Mouse (Mus musculus) brown adipose tissue, adult 24 weeks (tissue): ENCODE measurements around the gene Gm4064. TPM values are rescaled to one million over a fixed set of nuclear protein-coding genes. Genes with fewer than 3 reads are reported as not detected.
"Not testable (repeated sequence)": the region's sequence is repeated elsewhere in the genome, so short reads cannot be mapped to it uniquely, and the experiment has no call there.

ENCODE experiments used
- H3K27ac ChIP-seq: fragments of 200-500 bp; replicated peaks from 2 replicates; pipeline ENCODE4 v1.5.1; 2012; ENCODE audit warnings: low read depth, mild to moderate bottlenecking, low read length
- H3K4me1 ChIP-seq: fragments of 200-500 bp; 2 replicates; pipeline ENCODE4 v1.6.1; 2012; ENCODE audit warnings: low read length, mixed read lengths; ENCODE audit not compliant: control insufficient read depth, insufficient read depth, insufficient read length
- H3K4me3 ChIP-seq: fragments of 200-500 bp; 2 replicates; pipeline ENCODE4 v1.5.1; 2012; ENCODE audit warnings: low read depth, mild to moderate bottlenecking, low read length, moderate library complexity; ENCODE audit not compliant: insufficient read depth
- polyA plus RNA-seq: library from polyadenylated mRNA; stranded (reverse); fragments of >200 nt; gene quantifications from 2 replicates; pipeline ENCODE4 v1.2.4, GENCODE M21; 2012; ENCODE audit not compliant: missing spikeins, insufficient read depth, insufficient read length

Gene Gm4064
- polyA plus RNA-seq = not detected in 2 replicates

- H3K4me1 ChIP-seq, H3K27ac ChIP-seq, H3K4me3 ChIP-seq: not testable (repeated sequence)
These were observed at the start of gene Gm4064 for GRCm38 (mm10) chrY:2796105-2796504. Gm4064 (minus strand) TSS chrY:2796205.

GRCm38 (mm10) chrY:2830380-2830779 lies 34.4 kb upstream of the Gm4064 start, which contains the start of the genes Rbmy and Gm10256:
Rbmy (plus strand) TSS chrY:2830680.
Gm10256 (plus strand) TSS chrY:2830699.
- not testable (repeated sequence) for H3K4me1 ChIP-seq, H3K27ac ChIP-seq, H3K4me3 ChIP-seq

Other genes with a start within 250 kb of the Gm4064 start
- not detected in 2 replicates for gene H2al2c, start 197.1 kb downstream of the Gm4064 start, polyA plus RNA-seq
- gene Sry, start 132.5 kb downstream of the Gm4064 start, polyA plus RNA-seq = not detected in 2 replicates
- gene H2al2b, start 75.5 kb downstream of the Gm4064 start, polyA plus RNA-seq = not detected in 2 replicates
- not detected in 2 replicates for gene Rbmy, start 34.5 kb upstream of the Gm4064 start, polyA plus RNA-seq
- not detected in 2 replicates for gene Gm10256, start 34.5 kb upstream of the Gm4064 start, polyA plus RNA-seq
- not detected in 2 replicates for gene Gm10352, start 104.8 kb upstream of the Gm4064 start, polyA plus RNA-seq
- not detected in 2 replicates for gene Gm29289, start 136.4 kb upstream of the Gm4064 start, polyA plus RNA-seq